11 mouse cellular contexts compared by ENCODE assay signal in genomic region chr14:57315551-57315950, GRCm38 (mm10).
DNase-seq lines count a peak whose midpoint lies in the region; ATAC-seq lines count a peak whose summit lies in the region.
"Had no signal": no experiment of that assay in that cellular context is flagged by ENCODE, and none has a peak within 500 bp of the region (broad histone marks: within the 10 kb centered on the region; RNA-seq: fewer than 3 reads in every experiment).

No protein-coding gene starts in this region.

- 0 out of 2 replicates have a peak overlapping the region, but pooled peaks have one; percentile 25 for H3K27ac ChIP-seq in limb, embryonic 12.5 days
- H3K27ac ChIP-seq in limb, embryonic 10.5 days = no peak overlapping the region
- 0 out of 2 replicates have a peak overlapping the region, but pooled peaks have one; percentile 52 for H3K27ac ChIP-seq in hindbrain, embryonic 15.5 days (replicated peaks)
- H3K27ac ChIP-seq: gastrocnemius, adult 2 months; liver, embryonic 14.5 days had no signal

- H3K4me3 ChIP-seq in limb, embryonic 12.5 days (replicated peaks) = no peak overlapping the region
- H3K4me3 ChIP-seq in limb, embryonic 10.5 days = no peak overlapping the region
- no peak overlapping the region for H3K4me3 ChIP-seq in hindbrain, embryonic 15.5 days
- H3K4me3 ChIP-seq: gastrocnemius, adult 2 months had no signal

- peaks cover 18% of the 10 kb centered on the region; the same call in 1 of the 2 replicates for H3K4me1 ChIP-seq in limb, embryonic 12.5 days (replicated peaks)
- H3K4me1 ChIP-seq in limb, embryonic 10.5 days = peaks cover 22% of the 10 kb centered on the region
- peaks cover 3% of the 10 kb centered on the region; the same call in 1 of the 2 replicates for H3K4me1 ChIP-seq in hindbrain, embryonic 15.5 days (replicated peaks)

- no peak overlapping the region for H3K4me2 ChIP-seq in limb, embryonic 12.5 days
- no peak overlapping the region for H3K4me2 ChIP-seq in hindbrain, embryonic 15.5 days

- H3K27me3 ChIP-seq in limb, embryonic 12.5 days = no peaks in the 10 kb centered on the region
- no peaks in the 10 kb centered on the region for H3K27me3 ChIP-seq in limb, embryonic 10.5 days (ENCODE audit: low read depth, poor library complexity, severe bottlenecking)
- no peaks in the 10 kb centered on the region for H3K27me3 ChIP-seq in hindbrain, embryonic 15.5 days

- no peak for ATAC-seq in limb, embryonic 12.5 days (ENCODE audit: insufficient number of reproducible peaks, insufficient read depth, low FRiP score, low TSS enrichment, low read depth)
- ATAC-seq in hindbrain, embryonic 15.5 days (ENCODE audit: low FRiP score, low read depth) = no peak

- no peaks in the 10 kb centered on the region for H3K9me3 ChIP-seq in limb, embryonic 12.5 days
- H3K9me3 ChIP-seq in limb, embryonic 10.5 days (replicated peaks) = no peaks in the 10 kb centered on the region
- no peaks in the 10 kb centered on the region for H3K9me3 ChIP-seq in hindbrain, embryonic 15.5 days

- WGBS in limb, embryonic 12.5 days = 81% methylated on average over 7 of the region's 7 CpGs
- 83% methylated on average over 7 of the region's 7 CpGs for WGBS in limb, embryonic 10.5 days
- 58% methylated on average over 7 of the region's 7 CpGs for WGBS in hindbrain, embryonic 15.5 days

- no peak for DNase-seq in limb, embryonic 10.5 days (ENCODE audit: low spot score)
- DNase-seq in 3T3-L1 (ENCODE audit: low read depth, low spot score) = peak; percentile 71
- peak; percentile 5 for DNase-seq in embryo, embryonic 9.5 days (ENCODE audit: extremely low spot score)
- no peak for DNase-seq in kidney, adult 11 months
- DNase-seq in layer of hippocampus, adult 18-20 months (ENCODE audit: low spot score in 2 of 2) = no peak
- DNase-seq: gastrocnemius, adult 2 months; kidney, adult 2 months; thymus, postnatal 14 days had no signal

- H3K9ac ChIP-seq in limb, embryonic 12.5 days (replicated peaks) = no peak overlapping the region
- no peak overlapping the region for H3K9ac ChIP-seq in hindbrain, embryonic 15.5 days
- H3K9ac ChIP-seq: liver, embryonic 14.5 days had no signal

- no peaks in the 10 kb centered on the region for H3K36me3 ChIP-seq in limb, embryonic 12.5 days
- H3K36me3 ChIP-seq in limb, embryonic 10.5 days = no peaks in the 10 kb centered on the region
- H3K36me3 ChIP-seq in hindbrain, embryonic 15.5 days = no peaks in the 10 kb centered on the region

Comparison
In these comparisons a context has a peak if more than half of its experiments do, and no peak if none do; other contexts are left out.
1. DNase-seq: peak in 3T3-L1 (single experiment) and embryo, embryonic 9.5 days (single experiment); none in limb, embryonic 10.5 days (single experiment), kidney, adult 11 months (single experiment) and layer of hippocampus, adult 18-20 months (0 of 2).